ENCODE assay signal across 10 mouse cellular contexts in the genomic region with DNA sequence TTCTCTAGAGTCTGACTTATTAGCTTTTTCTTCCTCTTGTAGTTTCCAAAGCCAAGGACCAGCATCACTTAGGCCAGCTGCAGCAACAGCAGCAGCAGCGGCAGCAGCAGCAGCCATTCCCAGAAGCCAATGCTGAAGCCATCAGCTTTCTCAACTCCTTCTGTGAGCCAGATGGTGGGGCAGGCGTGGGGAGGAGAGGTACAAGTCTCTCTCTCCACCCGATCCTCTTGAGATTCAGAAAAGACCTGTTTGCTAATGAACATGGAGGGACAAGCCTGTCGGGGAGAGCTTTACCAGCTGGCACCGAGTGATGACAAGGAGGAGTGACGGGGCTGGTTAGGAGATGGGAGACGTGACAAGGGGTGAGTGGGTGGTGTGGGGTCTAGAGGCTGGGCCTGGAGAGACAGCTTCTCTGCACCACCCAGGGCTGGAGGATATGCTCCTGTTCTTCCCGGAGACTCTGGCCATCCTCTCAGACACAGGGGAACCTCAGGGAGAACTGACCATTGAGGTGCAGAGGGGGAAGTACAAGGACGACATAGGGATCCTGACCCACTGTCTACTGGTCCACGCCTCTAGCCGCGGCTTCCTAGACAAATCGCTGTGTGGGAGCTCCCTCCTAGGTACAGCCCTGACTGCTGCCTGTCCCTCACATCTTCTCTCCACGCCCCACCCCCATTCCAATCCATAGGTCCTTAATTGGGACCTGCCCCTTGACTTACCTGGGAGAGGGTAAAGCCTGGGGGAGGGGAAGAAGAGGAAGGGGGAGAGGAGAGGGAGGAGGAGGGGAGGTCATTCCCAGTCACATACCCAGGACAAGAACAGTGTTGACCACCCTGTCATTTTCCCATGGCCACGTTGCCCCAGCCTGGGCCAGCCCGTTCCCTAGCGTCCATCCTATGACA. TPM values are rescaled to one million over a fixed set of nuclear protein-coding genes. Genes with fewer than 3 reads are reported as not detected.
DNase-seq lines count a peak whose midpoint lies in the region; ATAC-seq lines count a peak whose summit lies in the region.
"Had no signal": no experiment of that assay in that cellular context is flagged by ENCODE, and none has a peak within 500 bp of the region (broad histone marks: within the 10 kb centered on the region; RNA-seq: fewer than 3 reads in every experiment).

No protein-coding gene starts in this region.

- H3K9ac ChIP-seq in lung, embryonic 15.5 days = no peak overlapping the region
- H3K9ac ChIP-seq in embryonic facial prominence, embryonic 15.5 days = no peak overlapping the region
- H3K9ac ChIP-seq in midbrain, embryonic 16.5 days (ENCODE audit: low read depth, low read length) = no peak overlapping the region
- H3K9ac ChIP-seq: liver, embryonic 14.5 days had no signal

- no peak for DNase-seq in heart, embryonic 10.5 days (ENCODE audit: low spot score)
- no peak for DNase-seq in heart, adult 9 months (ENCODE audit: low spot score in 2 of 2)
- DNase-seq in lung, postnatal 14 days = no peak
- no peak for DNase-seq in adipocyte (ENCODE audit: low spot score)
- DNase-seq in ovary, postnatal 10 days (ENCODE audit: low spot score) = no peak

- peak; percentile 34 for ATAC-seq in lung, embryonic 15.5 days (ENCODE audit: borderline replicate concordance, extremely low read depth, low FRiP score, low TSS enrichment)
- ATAC-seq in embryonic facial prominence, embryonic 15.5 days (ENCODE audit: insufficient number of reproducible peaks, low FRiP score, low TSS enrichment, low read depth) = peak; percentile 32; the same call in 1 of the 2 replicates
- peak; percentile 49 for ATAC-seq in midbrain, embryonic 16.5 days

- H3K4me3 ChIP-seq in heart, embryonic 10.5 days = 0 out of 2 replicates have a peak overlapping the region, but pooled peaks have one; percentile 6
- no peak overlapping the region for H3K4me3 ChIP-seq in lung, embryonic 15.5 days
- no peak overlapping the region for H3K4me3 ChIP-seq in embryonic facial prominence, embryonic 15.5 days (replicated peaks)
- H3K4me3 ChIP-seq in midbrain, embryonic 16.5 days (ENCODE audit: low read depth, low read length) = no peak overlapping the region

- peak overlapping the region; percentile 9; the same call in 1 of the 2 replicates for H3K4me2 ChIP-seq in lung, embryonic 15.5 days
- H3K4me2 ChIP-seq in embryonic facial prominence, embryonic 15.5 days (replicated peaks) = 0 out of 2 replicates have a peak overlapping the region, but pooled peaks have one; percentile 17
- H3K4me2 ChIP-seq in midbrain, embryonic 16.5 days (ENCODE audit: low read length) = no peak overlapping the region

- no peaks in the 10 kb centered on the region for H3K9me3 ChIP-seq in heart, embryonic 10.5 days
- no peaks in the 10 kb centered on the region for H3K9me3 ChIP-seq in lung, embryonic 15.5 days
- H3K9me3 ChIP-seq in embryonic facial prominence, embryonic 15.5 days (replicated peaks) = no peaks in the 10 kb centered on the region
- no peaks in the 10 kb centered on the region for H3K9me3 ChIP-seq in midbrain, embryonic 16.5 days (replicated peaks; ENCODE audit: control insufficient read depth, low read length, poor library complexity, severe bottlenecking)

- WGBS in heart, embryonic 10.5 days = 52% methylated on average over 17 of the region's 17 CpGs
- 54% methylated on average over 17 of the region's 17 CpGs for WGBS in lung, embryonic 15.5 days
- WGBS in embryonic facial prominence, embryonic 15.5 days = 49% methylated on average over 17 of the region's 17 CpGs
- WGBS in midbrain, embryonic 16.5 days = 64% methylated on average over 17 of the region's 17 CpGs

- no peaks in the 10 kb centered on the region; the same call in 1 of the 2 replicates for H3K27me3 ChIP-seq in heart, embryonic 10.5 days (ENCODE audit: insufficient read depth, poor library complexity, severe bottlenecking)
- H3K27me3 ChIP-seq in lung, embryonic 15.5 days = no peaks in the 10 kb centered on the region
- no peaks in the 10 kb centered on the region for H3K27me3 ChIP-seq in embryonic facial prominence, embryonic 15.5 days
- peaks cover under 1% of the 10 kb centered on the region; the same call in 1 of the 2 replicates for H3K27me3 ChIP-seq in midbrain, embryonic 16.5 days (ENCODE audit: control insufficient read depth, insufficient read depth, low read depth, low read length)
- H3K27me3 ChIP-seq: CH12.LX had no signal

- H3K27ac ChIP-seq in heart, embryonic 10.5 days = peak overlapping the region; percentile 7; the same call in 1 of the 2 replicates
- H3K27ac ChIP-seq in lung, embryonic 15.5 days = no peak overlapping the region
- H3K27ac ChIP-seq in embryonic facial prominence, embryonic 15.5 days (replicated peaks) = no peak overlapping the region; the same call in 1 of the 2 replicates
- H3K27ac ChIP-seq in midbrain, embryonic 16.5 days (ENCODE audit: low read length) = no peak overlapping the region
- H3K27ac ChIP-seq: liver, embryonic 14.5 days had no signal

- no peaks in the 10 kb centered on the region for H3K36me3 ChIP-seq in heart, embryonic 10.5 days
- no peaks in the 10 kb centered on the region for H3K36me3 ChIP-seq in lung, embryonic 15.5 days
- no peaks in the 10 kb centered on the region for H3K36me3 ChIP-seq in embryonic facial prominence, embryonic 15.5 days
- H3K36me3 ChIP-seq in midbrain, embryonic 16.5 days (ENCODE audit: control insufficient read depth, insufficient read depth, low read length) = no peaks in the 10 kb centered on the region

- peaks cover 14% of the 10 kb centered on the region for H3K4me1 ChIP-seq in heart, embryonic 10.5 days
- H3K4me1 ChIP-seq in lung, embryonic 15.5 days = peaks cover 8% of the 10 kb centered on the region
- H3K4me1 ChIP-seq in embryonic facial prominence, embryonic 15.5 days = peaks cover 13% of the 10 kb centered on the region
- H3K4me1 ChIP-seq in midbrain, embryonic 16.5 days (ENCODE audit: control insufficient read depth, insufficient read depth, low read length) = no peaks in the 10 kb centered on the region

RNA-seq across cellular contexts. Expression of gene Catip, which starts 0.7 kb away (rescaled TPM):
- 0.20 and 0.28 TPM in 2 replicates for polyA plus RNA-seq in heart, embryonic 10.5 days (2016; fragmentation: Nextera tagmentation; extraction: Ambion mirVana)
- polyA plus RNA-seq in lung, embryonic 15.5 days (2015; fragmentation: Nextera tagmentation; extraction: Ambion mirVana) = 1.1 TPM in 2 replicates
- polyA plus RNA-seq in embryonic facial prominence, embryonic 15.5 days (2015; fragmentation: Nextera tagmentation; extraction: Ambion mirVana) = 2.5 and 2.8 TPM in 2 replicates
- 2.0 and 2.5 TPM in 2 replicates for polyA plus RNA-seq in midbrain, embryonic 16.5 days (2015; fragmentation: Nextera tagmentation; extraction: Ambion mirVana)

RNA-seq across cellular contexts. Expression of gene Slc11a1, which starts 12.4 kb away (rescaled TPM):
- polyA plus RNA-seq in heart, embryonic 10.5 days (2016; fragmentation: Nextera tagmentation; extraction: Ambion mirVana) = 1.1 and 1.6 TPM in 2 replicates
- polyA plus RNA-seq in lung, embryonic 15.5 days (2015; fragmentation: Nextera tagmentation; extraction: Ambion mirVana) = 4.5 and 4.6 TPM in 2 replicates
- polyA plus RNA-seq in embryonic facial prominence, embryonic 15.5 days (2015; fragmentation: Nextera tagmentation; extraction: Ambion mirVana) = 3.7 and 4.7 TPM in 2 replicates
- polyA plus RNA-seq in midbrain, embryonic 16.5 days (2015; fragmentation: Nextera tagmentation; extraction: Ambion mirVana) = 1.2 and 2.4 TPM in 2 replicates

RNA-seq across cellular contexts. Expression of gene Ctdsp1, which starts 28.7 kb away (rescaled TPM):
- polyA plus RNA-seq in heart, embryonic 10.5 days (2016; fragmentation: Nextera tagmentation; extraction: Ambion mirVana) = 55.9 and 69.2 TPM in 2 replicates
- 93.0 and 96.0 TPM in 2 replicates for polyA plus RNA-seq in lung, embryonic 15.5 days (2015; fragmentation: Nextera tagmentation; extraction: Ambion mirVana)
- 86.6 and 89.3 TPM in 2 replicates for polyA plus RNA-seq in embryonic facial prominence, embryonic 15.5 days (2015; fragmentation: Nextera tagmentation; extraction: Ambion mirVana)
- 12.5 and 13.7 TPM in 2 replicates for polyA plus RNA-seq in midbrain, embryonic 16.5 days (2015; fragmentation: Nextera tagmentation; extraction: Ambion mirVana)

RNA-seq across cellular contexts. Expression of gene Vil1, which starts 46.6 kb away (rescaled TPM):
- polyA plus RNA-seq in heart, embryonic 10.5 days (2016; fragmentation: Nextera tagmentation; extraction: Ambion mirVana) = 0.94 and 1.1 TPM in 2 replicates
- polyA plus RNA-seq in lung, embryonic 15.5 days (2015; fragmentation: Nextera tagmentation; extraction: Ambion mirVana) = 0.34 and 0.40 TPM in 2 replicates
- 0.08 and 0.16 TPM in 2 replicates for polyA plus RNA-seq in embryonic facial prominence, embryonic 15.5 days (2015; fragmentation: Nextera tagmentation; extraction: Ambion mirVana)
- 0.24 and 0.35 TPM in 2 replicates for polyA plus RNA-seq in midbrain, embryonic 16.5 days (2015; fragmentation: Nextera tagmentation; extraction: Ambion mirVana)

RNA-seq across cellular contexts. Expression of gene Tmbim1, which starts 57.2 kb away (rescaled TPM):
- 25.5 and 33.1 TPM in 2 replicates for polyA plus RNA-seq in heart, embryonic 10.5 days (2016; fragmentation: Nextera tagmentation; extraction: Ambion mirVana)
- polyA plus RNA-seq in lung, embryonic 15.5 days (2015; fragmentation: Nextera tagmentation; extraction: Ambion mirVana) = 38.0 and 44.4 TPM in 2 replicates
- 56.6 and 63.9 TPM in 2 replicates for polyA plus RNA-seq in embryonic facial prominence, embryonic 15.5 days (2015; fragmentation: Nextera tagmentation; extraction: Ambion mirVana)
- polyA plus RNA-seq in midbrain, embryonic 16.5 days (2015; fragmentation: Nextera tagmentation; extraction: Ambion mirVana) = 6.2 and 8.4 TPM in 2 replicates
